Mouse (Mus musculus) brown adipose tissue, adult 24 weeks (tissue): ENCODE measurements around the gene C1qtnf12. TPM values are rescaled to one million over a fixed set of nuclear protein-coding genes. Genes with fewer than 3 reads are reported as not detected.

Source experiments
- H3K27ac ChIP-seq: fragments of 200-500 bp; replicated peaks from 2 replicates; pipeline ENCODE4 v1.5.1; 2012; ENCODE audit warnings: low read depth, mild to moderate bottlenecking, low read length
- H3K4me1 ChIP-seq: fragments of 200-500 bp; 2 replicates; pipeline ENCODE4 v1.6.1; 2012; ENCODE audit warnings: low read length, mixed read lengths; ENCODE audit not compliant: control insufficient read depth, insufficient read depth, insufficient read length
- H3K4me3 ChIP-seq: fragments of 200-500 bp; 2 replicates; pipeline ENCODE4 v1.5.1; 2012; ENCODE audit warnings: low read depth, mild to moderate bottlenecking, low read length, moderate library complexity; ENCODE audit not compliant: insufficient read depth
- polyA plus RNA-seq: library from polyadenylated mRNA; stranded (reverse); fragments of >200 nt; gene quantifications from 2 replicates; pipeline ENCODE4 v1.2.4, GENCODE M21; 2012; ENCODE audit not compliant: missing spikeins, insufficient read depth, insufficient read length

Gene C1qtnf12
- polyA plus RNA-seq, result 99.7 and 136 TPM in 2 replicates

GRCm38 (mm10) chr4:155962167-155962971, at the start of gene C1qtnf12:
Gene C1qtnf12 (plus strand): TSS chr4:155962318.
- no peaks in the 10 kb centered on the region; the same call in 1 of the 2 replicates for H3K4me1 ChIP-seq
- H3K4me3 ChIP-seq, result peak within 1 kb of the TSS; percentile 67
- H3K27ac ChIP-seq, result 0 out of 2 replicates have a peak within 1 kb of the TSS, but pooled peaks have one; percentile 10

GRCm38 (mm10) chr4:155932031-155932430, 30.1 kb upstream of the C1qtnf12 start:
- Histone ChIP-seq H3K4me1 (no peaks in the 10 kb centered on the region), H3K4me3 (no peak overlapping the region), H3K27ac (no peak overlapping the region)

GRCm38 (mm10) chr4:155943049-155943452, 19.1 kb upstream of the C1qtnf12 start:
- Histone ChIP-seq H3K4me3 (peak overlapping the region; percentile 65), H3K27ac (peak overlapping the region; percentile 61), H3K4me1 (peaks cover 5% of the 10 kb centered on the region)

- Histone ChIP-seq H3K4me3 (peak within 1 kb of the TSS; percentile 65), H3K27ac (peak within 1 kb of the TSS; percentile 61), H3K4me1 (peaks cover 5% of the 10 kb centered on the region)
Observed at GRCm38 (mm10) chr4:155943534-155944249, 18.4 kb upstream of the C1qtnf12 start, which contains the start of gene Ube2j2. Gene Ube2j2 (plus strand): TSS chr4:155943831.

- Histone ChIP-seq H3K27ac (no peak overlapping the region; the same call in 1 of the 2 replicates), H3K4me1 (peaks cover 5% of the 10 kb centered on the region), H3K4me3 (peak overlapping the region; percentile 62)
Observed at GRCm38 (mm10) chr4:155944271-155944670, 17.8 kb upstream of the C1qtnf12 start.

- no peak overlapping the region for H3K27ac ChIP-seq
- H3K4me3 ChIP-seq, result no peak overlapping the region
- peaks cover 5% of the 10 kb centered on the region for H3K4me1 ChIP-seq
Observed at GRCm38 (mm10) chr4:155947094-155947493, 15.0 kb upstream of the C1qtnf12 start.

- Histone ChIP-seq H3K27ac (no peak overlapping the region), H3K4me1 (no peaks in the 10 kb centered on the region), H3K4me3 (no peak overlapping the region)
Observed at GRCm38 (mm10) chr4:155955491-155955890, 6.6 kb upstream of the C1qtnf12 start.

- Histone ChIP-seq H3K27ac (no peak overlapping the region), H3K4me3 (no peak overlapping the region), H3K4me1 (no peaks in the 10 kb centered on the region; the same call in 1 of the 2 replicates)
Observed at GRCm38 (mm10) chr4:155959275-155959674, 2.8 kb upstream of the C1qtnf12 start.

- Histone ChIP-seq H3K4me1 (no peaks in the 10 kb centered on the region; the same call in 1 of the 2 replicates), H3K4me3 (peak overlapping the region; percentile 67), H3K27ac (0 out of 2 replicates have a peak overlapping the region, but pooled peaks have one; percentile 10)
Observed at GRCm38 (mm10) chr4:155963106-155963505, 988 bp downstream of the C1qtnf12 start.

- Histone ChIP-seq H3K4me3 (no peak overlapping the region), H3K4me1 (no peaks in the 10 kb centered on the region; the same call in 1 of the 2 replicates), H3K27ac (no peak overlapping the region)
Observed at GRCm38 (mm10) chr4:155964396-155964795, 2.3 kb downstream of the C1qtnf12 start.

- H3K4me3 ChIP-seq, result no peak overlapping the region
- no peak overlapping the region for H3K27ac ChIP-seq
- no peaks in the 10 kb centered on the region for H3K4me1 ChIP-seq
Observed at GRCm38 (mm10) chr4:155969043-155969653, 7.0 kb downstream of the C1qtnf12 start.

- H3K4me1 ChIP-seq, result no peaks in the 10 kb centered on the region
- H3K27ac ChIP-seq, result no peak overlapping the region
- H3K4me3 ChIP-seq, result no peak overlapping the region
Observed at GRCm38 (mm10) chr4:155970286-155970685, 8.2 kb downstream of the C1qtnf12 start.

GRCm38 (mm10) chr4:155972651-155973050, 10.5 kb downstream of the C1qtnf12 start:
- no peaks in the 10 kb centered on the region for H3K4me1 ChIP-seq
- H3K4me3 ChIP-seq, result no peak overlapping the region
- no peak overlapping the region for H3K27ac ChIP-seq

- Histone ChIP-seq H3K27ac (no peak overlapping the region), H3K4me3 (no peak overlapping the region), H3K4me1 (no peaks in the 10 kb centered on the region)
Observed at GRCm38 (mm10) chr4:155973239-155973638, 11.1 kb downstream of the C1qtnf12 start.
